Mouse (Mus musculus) gastrocnemius, adult 18-20 months (tissue): ENCODE measurements around the gene Ormdl2. TPM values are rescaled to one million over a fixed set of nuclear protein-coding genes. Genes with fewer than 3 reads are reported as not detected.

Source experiments
- DNase-seq: peaks from one replicate; pipeline ENCODE4 v3.0.0; 2021; ENCODE audit warnings: low spot score
- total RNA-seq, 2 experiments: library from RNA; stranded (reverse); gene quantifications; 2 replicates each; pipeline ENCODE4 v1.2.3; 2021

Ormdl2 gene
- total RNA-seq, 2 experiments from 2014 or later = 3.1 to 3.8 TPM

- peak; percentile 48 for DNase-seq
These were observed 17.0 kb downstream of the Ormdl2 start, which contains the start of gene Tmem198b for GRCm38 (mm10) chr10:128804271-128805091. TSS of gene Tmem198b (minus strand) at chr10:128804370.

- DNase-seq = peak; percentile 58
These were observed 17.6 kb downstream of the Ormdl2 start, which contains the start of gene Dnajc14 for GRCm38 (mm10) chr10:128803771-128804270. TSS of gene Dnajc14 (plus strand) at chr10:128804062.

GRCm38 (mm10) chr10:128803361-128803760 lies 18.1 kb downstream of the Ormdl2 start:
- DNase-seq = no peak

- DNase-seq = no peak
These were observed 18.5 kb downstream of the Ormdl2 start for GRCm38 (mm10) chr10:128802956-128803355.

GRCm38 (mm10) chr10:128801981-128802495 lies 19.4 kb downstream of the Ormdl2 start:
- DNase-seq = no peak

GRCm38 (mm10) chr10:128798676-128799075 lies 22.8 kb downstream of the Ormdl2 start:
- no peak for DNase-seq

GRCm38 (mm10) chr10:128795581-128795980 lies 25.9 kb downstream of the Ormdl2 start:
- no peak for DNase-seq

GRCm38 (mm10) chr10:128794391-128794790 lies 27.1 kb downstream of the Ormdl2 start:
- no peak for DNase-seq

GRCm38 (mm10) chr10:128793258-128793657 lies 28.2 kb downstream of the Ormdl2 start:
- DNase-seq = no peak

- DNase-seq = no peak
These were observed 29.4 kb downstream of the Ormdl2 start for GRCm38 (mm10) chr10:128792041-128792440.

- peak; percentile 39 for DNase-seq
These were observed 30.9 kb downstream of the Ormdl2 start, which contains the start of gene Mmp19 for GRCm38 (mm10) chr10:128790398-128791124. TSS of gene Mmp19 (plus strand) at chr10:128790910.

- DNase-seq = no peak
These were observed 41.2 kb downstream of the Ormdl2 start for GRCm38 (mm10) chr10:128780200-128780599.

GRCm38 (mm10) chr10:128779011-128779795 lies 42.2 kb downstream of the Ormdl2 start:
- peak; percentile 91 for DNase-seq

GRCm38 (mm10) chr10:128778441-128778840 lies 43.0 kb downstream of the Ormdl2 start:
- DNase-seq = no peak

GRCm38 (mm10) chr10:128773685-128774084 lies 47.8 kb downstream of the Ormdl2 start:
- no peak for DNase-seq

GRCm38 (mm10) chr10:128772895-128773294 lies 48.5 kb downstream of the Ormdl2 start:
- DNase-seq = no peak

Other genes starting within 250 kb of the Ormdl2 start
- gene Erbb3, start 232.0 kb downstream of the Ormdl2 start, total RNA-seq = 1 to 10 TPM; 2.7 TPM
- gene Rps26, start 194.9 kb downstream of the Ormdl2 start, total RNA-seq = 100 to 1,000 TPM; 345 to 363 TPM
- under 1 TPM; 0.37 to 0.57 TPM for gene Ikzf4, start 175.7 kb downstream of the Ormdl2 start, total RNA-seq
- 10 to 100 TPM; 27.7 to 28.3 TPM for gene Suox, start 147.6 kb downstream of the Ormdl2 start, total RNA-seq
- 10 to 100 TPM; 90.8 to 92.1 TPM for gene Rab5b, start 125.4 kb downstream of the Ormdl2 start, total RNA-seq
- not detected for gene Pmel, start 117.5 kb downstream of the Ormdl2 start, total RNA-seq
- 1 to 10 TPM; 2.3 to 2.7 TPM for gene Cdk2, start 116.6 kb downstream of the Ormdl2 start, total RNA-seq
- gene Dgka, start 76.8 kb downstream of the Ormdl2 start, total RNA-seq = 1 to 10 TPM; 7.8 to 8.5 TPM
- 10 to 100 TPM; 12.0 to 12.4 TPM for gene Pym1, start 73.8 kb downstream of the Ormdl2 start, total RNA-seq
- gene Mmp19, start 30.7 kb downstream of the Ormdl2 start, total RNA-seq = 1 to 10 TPM; 1.1 to 1.9 TPM
- 10 to 100 TPM; 20.8 to 25.4 TPM for gene Dnajc14, start 17.6 kb downstream of the Ormdl2 start, total RNA-seq
- 1 to 10 TPM; 2.1 to 2.3 TPM for gene Tmem198b, start 17.3 kb downstream of the Ormdl2 start, total RNA-seq
- gene Sarnp, start 4.3 kb downstream of the Ormdl2 start, total RNA-seq = 10 to 100 TPM; 26.1 to 30.7 TPM
- gene Gdf11, start 70.1 kb upstream of the Ormdl2 start, total RNA-seq = 1 to 10 TPM; 2.8 to 8.0 TPM
- gene Cd63, start 79.3 kb upstream of the Ormdl2 start, total RNA-seq = 100 to 1,000 TPM; 101 to 160 TPM
- gene Rdh5, start 101.2 kb upstream of the Ormdl2 start, total RNA-seq = 1 to 10 TPM; 3.1 to 3.9 TPM
- 100 to 1,000 TPM; 153 to 154 TPM for gene Bloc1s1, start 102.4 kb upstream of the Ormdl2 start, total RNA-seq
- gene Itga7, start 112.2 kb upstream of the Ormdl2 start, total RNA-seq = 10 to 100 TPM; 40.4 to 60.8 TPM
- gene Mettl7b, start 139.3 kb upstream of the Ormdl2 start, total RNA-seq = under 1 TPM in 1 of 2 experiments, not detected in 1; 0.24 TPM
- not detected for gene Olfr9, start 167.8 kb upstream of the Ormdl2 start, total RNA-seq
- not detected for gene Olfr763, start 189.1 kb upstream of the Ormdl2 start, total RNA-seq
- gene Olfr764-ps1, start 218.3 kb upstream of the Ormdl2 start, total RNA-seq = not detected
- gene Olfr765, start 228.4 kb upstream of the Ormdl2 start, total RNA-seq = not detected
- not detected for gene Olfr766-ps1, start 247.3 kb upstream of the Ormdl2 start, total RNA-seq